Mouse (Mus musculus): ENCODE results near the gene Smim5. TPM values are rescaled to one million over a fixed set of nuclear protein-coding genes. Genes with fewer than 3 reads are reported as not detected.

Smim5 gene
- total RNA-seq, 2 experiments from 2014 or later: 2.2 to 2.4 TPM

GRCm38 (mm10) chr11:115918637-115919036 lies 18.9 kb downstream of the Smim5 start:
- intact Hi-C loops (cut with DNase I; ENCODE audit: low total_unique reads): no loop called here
- DNase-seq: no peak

DNA sequence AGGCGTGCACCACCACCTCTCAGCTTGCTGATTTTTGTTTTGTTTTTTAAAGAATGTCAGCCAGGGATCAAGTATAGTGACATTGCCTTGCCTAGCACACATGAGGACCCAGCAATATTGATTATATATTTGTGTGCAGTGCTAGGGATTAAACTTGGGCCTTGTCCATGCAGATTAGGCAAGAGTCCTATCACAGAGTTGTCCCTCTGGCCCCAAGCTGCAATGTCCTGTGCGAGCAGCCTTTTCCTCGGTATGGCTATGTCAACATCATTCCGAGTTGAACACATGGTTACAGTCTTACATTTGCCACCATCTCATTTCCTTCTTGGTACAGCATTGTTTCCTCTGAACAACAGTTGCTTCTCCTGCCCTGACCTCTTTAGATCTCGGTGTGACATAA lies 19.3 kb downstream of the Smim5 start:
- no peak for DNase-seq
- intact Hi-C loops (cut with DNase I; ENCODE audit: low total_unique reads): no loop called here

- intact Hi-C loops (cut with DNase I; ENCODE audit: low total_unique reads): loop anchor here (2.0 kb wide), 1 partner anchor 25 kb away; no protein-coding TSS in a partner anchor
- no peak for DNase-seq
Observed at GRCm38 (mm10) chr11:115920110-115920818, 20.5 kb downstream of the Smim5 start.

- DNase-seq: no peak
- intact Hi-C loops (cut with DNase I; ENCODE audit: low total_unique reads): loop anchor here (2.0 kb wide), 1 partner anchor 27 kb away; no protein-coding TSS in a partner anchor
Observed at GRCm38 (mm10) chr11:115921986-115922385, 22.2 kb downstream of the Smim5 start.

GRCm38 (mm10) chr11:115929031-115929430 lies 29.3 kb downstream of the Smim5 start:
- intact Hi-C loops (cut with DNase I; ENCODE audit: low total_unique reads): no loop called here

GRCm38 (mm10) chr11:115929818-115930217 lies 30.1 kb downstream of the Smim5 start:
- intact Hi-C loops (cut with DNase I; ENCODE audit: low total_unique reads): no loop called here

More at GRCm38 (mm10) chr11:115929031-115929430, 29.3 kb downstream of the Smim5 start:
- no peak for DNase-seq

GRCm38 (mm10) chr11:115931235-115931634 lies 31.5 kb downstream of the Smim5 start:
- intact Hi-C loops (cut with DNase I; ENCODE audit: low total_unique reads): no loop called here
- no peak for DNase-seq

More at GRCm38 (mm10) chr11:115929818-115930217, 30.1 kb downstream of the Smim5 start:
- DNase-seq: no peak

GRCm38 (mm10) chr11:115933108-115933746 lies 33.5 kb downstream of the Smim5 start, which contains the start of the genes Sap30bp and Recql5:
Gene Sap30bp, plus strand, starts transcription at chr11:115933282.
Gene Recql5, minus strand, starts transcription at chr11:115933477.
- DNase-seq: peak; percentile 97

DNA sequence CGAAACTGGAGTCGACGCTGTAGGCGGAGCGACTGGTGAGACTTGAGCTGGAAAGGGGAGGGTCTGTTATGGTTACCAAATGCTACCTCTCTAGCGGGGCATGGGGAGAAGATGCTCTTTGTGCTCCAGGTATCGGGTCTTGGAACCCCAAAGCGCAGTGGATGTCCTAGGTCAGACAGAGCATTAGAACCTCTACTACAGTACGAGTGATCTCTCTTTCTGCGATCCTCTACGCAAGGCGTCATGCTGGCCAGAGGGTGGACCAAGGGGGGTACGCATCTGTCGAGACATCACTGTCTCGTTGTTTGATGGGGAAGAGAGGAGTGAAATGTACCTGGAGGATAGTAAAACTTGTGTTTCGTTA lies 34.0 kb downstream of the Smim5 start:
- intact Hi-C loops (cut with DNase I; ENCODE audit: low total_unique reads): no loop called here
- no peak for DNase-seq

More at GRCm38 (mm10) chr11:115933108-115933746, 33.5 kb downstream of the Smim5 start, which contains the start of the genes Sap30bp and Recql5:
- intact Hi-C loops (cut with DNase I; ENCODE audit: low total_unique reads): no loop called here

- intact Hi-C loops (cut with DNase I; ENCODE audit: low total_unique reads): loop anchor here (2.0 kb wide), 1 partner anchor 61 kb away; no protein-coding TSS in a partner anchor
- DNase-seq: peak; percentile 51
Observed at GRCm38 (mm10) chr11:115939690-115940329, 40.0 kb downstream of the Smim5 start.

DNA sequence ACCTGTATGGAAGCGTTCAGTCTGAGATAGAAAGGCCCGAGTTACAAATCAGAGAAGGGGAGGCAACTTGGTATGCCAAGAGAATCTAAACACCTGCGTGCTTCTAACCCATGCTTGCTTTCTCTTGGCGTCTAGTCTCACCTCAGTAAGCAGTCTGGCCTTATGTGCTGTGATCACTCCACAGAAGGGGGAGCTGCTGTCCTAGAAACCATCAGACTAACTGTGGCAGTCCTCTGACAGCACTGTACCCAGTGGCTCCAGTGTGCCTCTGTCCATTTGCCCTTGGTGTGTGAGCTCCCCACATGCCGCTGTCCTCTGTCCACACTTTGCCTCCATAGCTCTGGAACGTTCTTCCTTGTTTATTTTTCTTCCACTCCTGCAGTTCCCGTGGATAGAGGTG lies 42.2 kb downstream of the Smim5 start:
- no peak for DNase-seq
- intact Hi-C loops (cut with DNase I; ENCODE audit: low total_unique reads): no loop called here

GRCm38 (mm10) chr11:115945247-115945646 lies 45.5 kb downstream of the Smim5 start:
- no peak for DNase-seq
- intact Hi-C loops (cut with DNase I; ENCODE audit: low total_unique reads): no loop called here

DNA sequence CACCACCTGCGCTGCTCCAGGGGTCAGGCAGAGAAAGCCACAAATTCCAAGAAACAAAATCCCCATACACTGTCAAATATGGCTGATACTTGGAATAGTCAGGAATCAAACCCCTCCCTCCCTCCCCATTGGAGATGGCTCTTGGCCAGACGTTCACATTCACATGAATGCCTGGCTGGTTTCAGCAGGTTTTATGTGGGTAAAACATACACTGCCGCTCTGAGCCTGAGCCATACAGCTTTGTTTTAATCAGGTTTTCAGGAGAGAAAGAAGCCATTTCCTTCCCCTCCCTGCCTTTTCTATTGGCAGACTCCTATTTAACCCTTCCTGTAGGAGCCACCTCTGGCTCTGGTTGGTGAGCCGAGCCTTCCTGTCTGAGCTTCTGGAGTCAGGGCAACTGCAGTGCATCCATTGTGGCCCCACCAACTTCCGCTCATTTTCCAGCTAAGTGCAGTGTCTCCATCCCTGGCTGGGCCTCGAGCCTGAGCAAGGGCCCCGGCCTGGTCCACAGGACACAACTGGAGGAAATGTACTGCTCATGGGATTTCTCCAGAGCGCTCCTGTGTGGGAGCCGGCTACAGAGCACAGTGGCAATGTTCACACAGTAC lies 46.6 kb downstream of the Smim5 start:
- intact Hi-C loops (cut with DNase I; ENCODE audit: low total_unique reads): no loop called here
- no peak for DNase-seq

DNA sequence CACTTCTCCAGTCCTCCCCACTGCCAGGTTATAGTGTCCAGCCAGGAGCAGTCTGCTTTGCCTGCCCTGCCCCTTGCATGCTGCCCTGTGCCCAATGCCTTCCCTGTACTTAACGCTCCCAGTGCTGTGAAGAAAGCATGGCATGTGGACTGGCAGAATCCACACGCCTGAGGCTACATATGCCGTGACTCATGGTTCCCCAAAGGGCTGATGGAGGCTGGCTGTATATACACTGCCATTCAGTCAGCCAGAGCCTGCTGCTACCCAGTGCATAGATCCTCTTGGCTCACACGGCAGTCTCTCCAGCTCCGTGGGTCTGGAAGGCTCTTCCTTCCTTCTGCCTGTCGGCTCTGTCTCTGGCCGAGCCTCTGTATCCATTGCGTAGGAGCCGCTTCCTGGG lies 48.5 kb downstream of the Smim5 start:
- intact Hi-C loops (cut with DNase I; ENCODE audit: low total_unique reads): no loop called here
- DNase-seq: no peak

GRCm38 (mm10) chr11:115950719-115951118 lies 51.0 kb downstream of the Smim5 start:
- intact Hi-C loops (cut with DNase I; ENCODE audit: low total_unique reads): no loop called here
- DNase-seq: no peak

DNA sequence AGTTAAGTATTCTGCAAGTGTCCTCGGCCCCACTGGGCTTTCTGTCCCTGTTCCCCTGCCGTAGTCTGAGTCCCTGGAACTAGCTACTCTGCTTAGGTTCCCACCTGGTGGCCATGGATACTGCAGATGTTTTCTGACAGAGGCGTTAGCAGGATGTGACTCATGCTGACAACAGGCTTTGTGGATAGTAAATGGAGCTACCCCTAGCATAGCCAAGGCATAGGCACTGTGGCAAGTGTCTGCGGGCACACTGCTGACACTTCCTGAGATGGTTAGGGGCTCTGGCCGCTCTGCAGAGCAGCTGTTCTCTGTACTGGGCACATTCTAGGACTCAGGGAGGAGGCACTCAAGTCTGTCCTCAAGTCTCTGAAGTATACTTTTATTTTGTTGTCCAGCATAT lies 54.9 kb downstream of the Smim5 start:
- no peak for DNase-seq
- intact Hi-C loops (cut with DNase I; ENCODE audit: low total_unique reads): no loop called here

- no peak for DNase-seq
- intact Hi-C loops (cut with DNase I; ENCODE audit: low total_unique reads): no loop called here
Observed at GRCm38 (mm10) chr11:115955195-115955858, 55.6 kb downstream of the Smim5 start.
